Mouse (Mus musculus): ENCODE measurements at regions not wholly inside any gene's neighbourhood (a gene's known extent, or its start where the extent isn't known, plus 50 kb on each side); places are given as distances from the start of the nearest gene placed in this dataset.
"Not testable (repeated sequence)": the region's sequence is repeated elsewhere in the genome, so short reads cannot be mapped to it uniquely, and the experiment has no call there.

DNA sequence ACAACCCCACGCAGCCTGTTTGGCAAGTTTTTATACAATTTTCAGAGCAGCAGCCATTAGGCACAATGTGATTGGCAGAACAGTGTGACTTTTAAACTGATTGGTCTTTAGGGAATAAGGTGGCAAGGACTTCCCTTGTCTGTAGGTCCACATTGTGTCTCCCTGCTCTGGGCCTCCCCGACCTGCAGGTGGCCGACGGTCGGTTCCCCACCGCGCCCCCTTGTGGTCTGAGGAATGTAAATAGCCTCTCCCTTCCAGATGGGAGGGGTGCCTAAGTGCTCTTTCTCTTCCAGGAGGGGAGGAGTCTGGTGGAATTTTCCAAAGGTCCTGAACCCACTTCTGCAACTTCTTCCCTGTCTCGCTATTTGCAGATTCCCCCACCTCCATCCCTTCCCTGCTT, 52.5 kb upstream of the Prr5 start:
- not testable (repeated sequence) for TF ChIP-seq GATA1 (IDR thresholded peaks at IDR 0.05; ENCODE audit: low read depth, low read length); NRF1 (IDR thresholded peaks at IDR 0.05; ENCODE audit: insufficient read depth, low read depth, low read length, poor library complexity, severe bottlenecking); CHD2 (IDR thresholded peaks at IDR 0.05; ENCODE audit: low read length); TAL1 (IDR thresholded peaks at IDR 0.05; ENCODE audit: low read length); POLR2A (IDR thresholded peaks at IDR 0.05; ENCODE audit: control insufficient read depth in 1 of 2, insufficient read depth in 1 of 2, low read depth in 1 of 2, low read length in 2 of 2, poor library complexity in 1 of 2); E2F4 (IDR thresholded peaks at IDR 0.05; ENCODE audit: borderline replicate concordance, low read depth, low read length); ETS1 (IDR thresholded peaks at IDR 0.05; ENCODE audit: low read depth, low read length)
